Mouse (Mus musculus) midbrain, embryonic 12.5 days (tissue): ENCODE measurements at regions not wholly inside any gene's neighbourhood (a gene's known extent, or its start where the extent isn't known, plus 50 kb on each side); places are given as distances from the start of the nearest gene placed in this dataset.

Experiments used
- ATAC-seq: fragments of 200-750 bp; cut with Nextera tagmentation; 2 replicates; pipeline ENCODE4 v1.8.0; 2017; ENCODE audit warnings: low read depth, moderate TSS enrichment, moderate library complexity; ENCODE audit not compliant: low FRiP score
- H3K27ac ChIP-seq: fragments of 300-500 bp; sonication (generic); replicated peaks from 2 replicates; pipeline ENCODE4 v1.5.1; 2016; ENCODE audit warnings: mild to moderate bottlenecking
- H3K27me3 ChIP-seq: fragments of 300-500 bp; sonication (generic); 2 replicates; pipeline ENCODE4 v1.6.1; 2016; ENCODE audit warnings: mild to moderate bottlenecking
- H3K36me3 ChIP-seq: fragments of 300-500 bp; sonication (generic); 2 replicates; pipeline ENCODE4 v1.6.1; 2016
- H3K4me1 ChIP-seq: fragments of 300-500 bp; sonication (generic); 2 replicates; pipeline ENCODE4 v1.6.1; 2016
- H3K4me2 ChIP-seq: fragments of 300-500 bp; sonication (generic); replicated peaks from 2 replicates; pipeline ENCODE4 v1.6.1; 2016; ENCODE audit warnings: mild to moderate bottlenecking, moderate library complexity
- H3K4me3 ChIP-seq: fragments of 300-500 bp; sonication (generic); 2 replicates; pipeline ENCODE4 v1.5.1; 2016; ENCODE audit warnings: mild to moderate bottlenecking
- H3K9ac ChIP-seq: fragments of 300-500 bp; sonication (generic); replicated peaks from 2 replicates; pipeline ENCODE4 v1.6.1; 2016; ENCODE audit warnings: mild to moderate bottlenecking, moderate library complexity
- H3K9me3 ChIP-seq: fragments of 300-500 bp; sonication (generic); 2 replicates; pipeline ENCODE4 v1.6.1; 2016; ENCODE audit warnings: mild to moderate bottlenecking
- WGBS: fragments of 180-500 bp; shearing (Covaris S2); methylation state at CpG from one replicate; pipeline ENCODE4 v1.1.7; 2016; 5-methylcytosine and 5-hydroxymethylcytosine counted together

GRCm38 (mm10) chr14:15061966-15062860 lies 259.0 kb downstream of the Nek10 start:
- Histone ChIP-seq H3K9me3 (no peaks in the 10 kb centered on the region), H3K27ac (no peak overlapping the region), H3K27me3 (no peaks in the 10 kb centered on the region), H3K9ac (no peak overlapping the region), H3K4me3 (no peak overlapping the region), H3K36me3 (no peaks in the 10 kb centered on the region), H3K4me2 (no peak overlapping the region), H3K4me1 (no peaks in the 10 kb centered on the region)
- peak; percentile 16; the same call in 1 of the 2 replicates for ATAC-seq
- WGBS, result 64% methylated on average over 5 of the region's 5 CpGs

GRCm38 (mm10) chr14:15062861-15063418 lies 259.7 kb downstream of the Nek10 start:
- Histone ChIP-seq H3K36me3 (no peaks in the 10 kb centered on the region), H3K27me3 (no peaks in the 10 kb centered on the region), H3K9ac (no peak overlapping the region), H3K4me2 (no peak overlapping the region), H3K4me1 (no peaks in the 10 kb centered on the region), H3K9me3 (no peaks in the 10 kb centered on the region), H3K4me3 (no peak overlapping the region), H3K27ac (no peak overlapping the region)
- WGBS, result 69% methylated on average over 4 of the region's 4 CpGs
- ATAC-seq, result peak; percentile 54; the same call in 1 of the 2 replicates

GRCm38 (mm10) chr14:15064991-15065525 lies 261.8 kb downstream of the Nek10 start:
- no peaks in the 10 kb centered on the region for H3K27me3 ChIP-seq
- no peaks in the 10 kb centered on the region for H3K9me3 ChIP-seq
- no peaks in the 10 kb centered on the region for H3K4me1 ChIP-seq
- no peak for ATAC-seq
- 85% methylated on average over 5 of the region's 5 CpGs for WGBS
- H3K4me3 ChIP-seq, result no peak overlapping the region
- no peak overlapping the region for H3K9ac ChIP-seq
- H3K36me3 ChIP-seq, result no peaks in the 10 kb centered on the region
- H3K4me2 ChIP-seq, result no peak overlapping the region
- no peak overlapping the region for H3K27ac ChIP-seq

GRCm38 (mm10) chr14:15075877-15076276 lies 272.7 kb downstream of the Nek10 start:
- Histone ChIP-seq H3K27ac (no peak overlapping the region), H3K9me3 (no peaks in the 10 kb centered on the region), H3K27me3 (no peaks in the 10 kb centered on the region), H3K4me2 (no peak overlapping the region), H3K4me1 (no peaks in the 10 kb centered on the region), H3K36me3 (no peaks in the 10 kb centered on the region), H3K9ac (no peak overlapping the region), H3K4me3 (no peak overlapping the region)
- 43% methylated on average over 3 of the region's 3 CpGs for whole genome bisulfite sequencing
- no peak for ATAC-seq

- WGBS, result 45% methylated on average over 2 of the region's 2 CpGs
- Histone ChIP-seq H3K27ac (no peak overlapping the region), H3K4me3 (no peak overlapping the region), H3K9me3 (no peaks in the 10 kb centered on the region), H3K36me3 (no peaks in the 10 kb centered on the region), H3K4me2 (no peak overlapping the region), H3K9ac (no peak overlapping the region), H3K4me1 (no peaks in the 10 kb centered on the region), H3K27me3 (no peaks in the 10 kb centered on the region)
- ATAC-seq, result peak; percentile 62
These were observed 279.7 kb downstream of the Nek10 start for GRCm38 (mm10) chr14:15082889-15083288.

GRCm38 (mm10) chr14:15083812-15084211 lies 280.6 kb downstream of the Nek10 start:
- no peak overlapping the region for H3K4me3 ChIP-seq
- no peak overlapping the region for H3K4me2 ChIP-seq
- WGBS, result 57% methylated on average over 1 of the region's 1 CpGs
- H3K27me3 ChIP-seq, result no peaks in the 10 kb centered on the region
- H3K36me3 ChIP-seq, result no peaks in the 10 kb centered on the region
- H3K9ac ChIP-seq, result no peak overlapping the region
- H3K9me3 ChIP-seq, result no peaks in the 10 kb centered on the region
- H3K27ac ChIP-seq, result no peak overlapping the region
- ATAC-seq, result no peak
- no peaks in the 10 kb centered on the region for H3K4me1 ChIP-seq

- WGBS, result 64% methylated on average over 5 of the region's 5 CpGs
- H3K4me1 ChIP-seq, result no peaks in the 10 kb centered on the region
These were observed 283.8 kb downstream of the Nek10 start for GRCm38 (mm10) chr14:15087061-15087460.

GRCm38 (mm10) chr14:15096865-15097264 lies 293.6 kb downstream of the Nek10 start:
- Histone ChIP-seq H3K4me1 (no peaks in the 10 kb centered on the region), H3K9me3 (no peaks in the 10 kb centered on the region), H3K4me2 (no peak overlapping the region), H3K36me3 (no peaks in the 10 kb centered on the region), H3K4me3 (no peak overlapping the region), H3K9ac (no peak overlapping the region), H3K27me3 (no peaks in the 10 kb centered on the region), H3K27ac (no peak overlapping the region)
- ATAC-seq, result no peak
- WGBS, result 64% methylated on average over 1 of the region's 1 CpGs

More at GRCm38 (mm10) chr14:15087061-15087460, 283.8 kb downstream of the Nek10 start:
- Histone ChIP-seq H3K9ac (no peak overlapping the region), H3K9me3 (no peaks in the 10 kb centered on the region), H3K4me2 (no peak overlapping the region), H3K4me3 (no peak overlapping the region), H3K27ac (no peak overlapping the region), H3K27me3 (no peaks in the 10 kb centered on the region), H3K36me3 (no peaks in the 10 kb centered on the region)
- no peak for ATAC-seq

- Histone ChIP-seq H3K9me3 (no peaks in the 10 kb centered on the region), H3K27me3 (no peaks in the 10 kb centered on the region), H3K4me2 (no peak overlapping the region), H3K4me3 (no peak overlapping the region), H3K4me1 (no peaks in the 10 kb centered on the region), H3K9ac (no peak overlapping the region), H3K27ac (no peak overlapping the region), H3K36me3 (no peaks in the 10 kb centered on the region)
- ATAC-seq, result no peak
These were observed 296.7 kb downstream of the Nek10 start for GRCm38 (mm10) chr14:15099909-15100308.

- no peak for ATAC-seq
- Histone ChIP-seq H3K4me3 (no peak overlapping the region), H3K9me3 (no peaks in the 10 kb centered on the region), H3K9ac (no peak overlapping the region), H3K27me3 (no peaks in the 10 kb centered on the region), H3K27ac (no peak overlapping the region), H3K4me2 (no peak overlapping the region), H3K4me1 (no peaks in the 10 kb centered on the region), H3K36me3 (no peaks in the 10 kb centered on the region)
- WGBS, result 79% methylated on average over 2 of the region's 2 CpGs
These were observed 304.6 kb downstream of the Nek10 start for GRCm38 (mm10) chr14:15107795-15108321.

- Histone ChIP-seq H3K27ac (no peak overlapping the region), H3K9ac (no peak overlapping the region), H3K4me2 (no peak overlapping the region), H3K9me3 (no peaks in the 10 kb centered on the region), H3K4me1 (no peaks in the 10 kb centered on the region), H3K27me3 (no peaks in the 10 kb centered on the region), H3K4me3 (no peak overlapping the region), H3K36me3 (no peaks in the 10 kb centered on the region)
- no peak for ATAC-seq
- WGBS, result 72% methylated on average over 2 of the region's 2 CpGs
These were observed 316.5 kb downstream of the Nek10 start for GRCm38 (mm10) chr14:15119745-15120144.

GRCm38 (mm10) chr14:15128157-15128556 lies 310.6 kb downstream of the Lrrc3b start:
- Histone ChIP-seq H3K27me3 (no peaks in the 10 kb centered on the region), H3K27ac (no peak overlapping the region), H3K9ac (no peak overlapping the region), H3K4me1 (no peaks in the 10 kb centered on the region), H3K4me2 (no peak overlapping the region), H3K4me3 (no peak overlapping the region), H3K9me3 (no peaks in the 10 kb centered on the region), H3K36me3 (no peaks in the 10 kb centered on the region)
- 75% methylated on average over 3 of the region's 3 CpGs for WGBS
- ATAC-seq, result no peak
